Comparison of ENCODE assay signal across 16 mouse cellular contexts in genomic region chr7:34690111-34690510, GRCm38 (mm10). TPM values are rescaled to one million over a fixed set of nuclear protein-coding genes. Genes with fewer than 3 reads are reported as not detected.
DNase-seq lines count a peak whose midpoint lies in the region; ATAC-seq lines count a peak whose summit lies in the region.
"Had no signal": no experiment of that assay in that cellular context is flagged by ENCODE, and none has a peak within 500 bp of the region (broad histone marks: within the 10 kb centered on the region; RNA-seq: fewer than 3 reads in every experiment).

No protein-coding gene starts in this region.

- no peak for DNase-seq in neural tube, embryonic 11.5 days (ENCODE audit: low spot score)
- DNase-seq in neural tube, embryonic 10.5 days (ENCODE audit: extremely low spot score, low spot score), result no peak
- peak; percentile 46 for DNase-seq in hindbrain, embryonic 11.5 days (ENCODE audit: low spot score)
- peak; percentile 76 for DNase-seq in retina, postnatal 1 day
- DNase-seq in adrenal gland, adult 18-20 months (ENCODE audit: low spot score in 2 of 2), result no peak
- no peak for DNase-seq in left cerebral cortex, postnatal 14 days (ENCODE audit: low spot score in 2 of 2)
- no peak for DNase-seq in right cerebral cortex, postnatal 10 days (ENCODE audit: low spot score in 2 of 2)
- DNase-seq: adrenal gland, adult 8-10 months; cerebellum, adult 9-10 months; forebrain, postnatal 0 days; thymus, postnatal 25 days had no signal

- ATAC-seq in neural tube, embryonic 11.5 days (ENCODE audit: insufficient read depth, low FRiP score, low TSS enrichment), result no peak
- ATAC-seq in hindbrain, embryonic 11.5 days (ENCODE audit: low FRiP score), result peak; percentile 44
- ATAC-seq in midbrain, embryonic 13.5 days, result peak; percentile 22; the same call in 1 of the 2 replicates
- ATAC-seq: forebrain, postnatal 0 days; intestine, embryonic 16.5 days had no signal

- H3K27me3 ChIP-seq in neural tube, embryonic 11.5 days (ENCODE audit: control insufficient read depth, insufficient read depth, low read length), result no peaks in the 10 kb centered on the region
- H3K27me3 ChIP-seq in hindbrain, embryonic 11.5 days (ENCODE audit: control insufficient read depth, insufficient read depth, low read length), result no peaks in the 10 kb centered on the region
- no peaks in the 10 kb centered on the region for H3K27me3 ChIP-seq in midbrain, embryonic 13.5 days

- H3K9ac ChIP-seq in neural tube, embryonic 11.5 days (ENCODE audit: low read length), result no peak overlapping the region
- no peak overlapping the region for H3K9ac ChIP-seq in hindbrain, embryonic 11.5 days (ENCODE audit: low read depth, low read length)
- H3K9ac ChIP-seq in midbrain, embryonic 13.5 days (replicated peaks), result 0 out of 2 replicates have a peak overlapping the region, but pooled peaks have one; percentile 4
- H3K9ac ChIP-seq: forebrain, postnatal 0 days; liver, embryonic 14.5 days; lung, embryonic 15.5 days had no signal

- no peak overlapping the region for H3K4me3 ChIP-seq in neural tube, embryonic 11.5 days (ENCODE audit: low read depth, low read length)
- H3K4me3 ChIP-seq in hindbrain, embryonic 11.5 days (ENCODE audit: low read depth, low read length), result no peak overlapping the region
- H3K4me3 ChIP-seq in midbrain, embryonic 13.5 days (replicated peaks), result no peak overlapping the region
- H3K4me3 ChIP-seq: lung, embryonic 15.5 days had no signal

- H3K4me1 ChIP-seq in neural tube, embryonic 11.5 days (ENCODE audit: control insufficient read depth, insufficient read depth, low read length), result peaks cover 11% of the 10 kb centered on the region
- peaks cover 12% of the 10 kb centered on the region; the same call in 1 of the 2 replicates for H3K4me1 ChIP-seq in hindbrain, embryonic 11.5 days (replicated peaks; ENCODE audit: control insufficient read depth, insufficient read depth, low read length)
- H3K4me1 ChIP-seq in midbrain, embryonic 13.5 days (replicated peaks), result peaks cover 86% of the 10 kb centered on the region

- H3K4me2 ChIP-seq in neural tube, embryonic 11.5 days (ENCODE audit: low read depth), result no peak overlapping the region
- no peak overlapping the region for H3K4me2 ChIP-seq in hindbrain, embryonic 11.5 days (replicated peaks; ENCODE audit: low read depth, low read length)
- H3K4me2 ChIP-seq in midbrain, embryonic 13.5 days (replicated peaks), result no peak overlapping the region
- H3K4me2 ChIP-seq: lung, embryonic 15.5 days had no signal

- peak overlapping the region; percentile 51 for H3K27ac ChIP-seq in neural tube, embryonic 11.5 days (ENCODE audit: low read depth, low read length)
- H3K27ac ChIP-seq in hindbrain, embryonic 11.5 days (ENCODE audit: low read depth, low read length), result peak overlapping the region; percentile 62
- peak overlapping the region; percentile 86 for H3K27ac ChIP-seq in midbrain, embryonic 13.5 days
- H3K27ac ChIP-seq: liver, embryonic 14.5 days; lung, embryonic 15.5 days; macrophage had no signal

- H3K9me3 ChIP-seq in neural tube, embryonic 11.5 days (ENCODE audit: control insufficient read depth, low read length), result no peaks in the 10 kb centered on the region
- H3K9me3 ChIP-seq in hindbrain, embryonic 11.5 days (ENCODE audit: control insufficient read depth, low read length), result no peaks in the 10 kb centered on the region
- H3K9me3 ChIP-seq in midbrain, embryonic 13.5 days, result no peaks in the 10 kb centered on the region
- H3K9me3 ChIP-seq: lung, embryonic 15.5 days had no signal

- WGBS in neural tube, embryonic 11.5 days, result 47% methylated on average over 13 of the region's 13 CpGs
- WGBS in hindbrain, embryonic 11.5 days, result 40% methylated on average over 13 of the region's 13 CpGs
- WGBS in midbrain, embryonic 13.5 days, result 29% methylated on average over 13 of the region's 13 CpGs

- no peaks in the 10 kb centered on the region for H3K36me3 ChIP-seq in neural tube, embryonic 11.5 days (ENCODE audit: control insufficient read depth, insufficient read depth, low read length)
- no peaks in the 10 kb centered on the region for H3K36me3 ChIP-seq in hindbrain, embryonic 11.5 days (ENCODE audit: control insufficient read depth, insufficient read depth, low read length)
- H3K36me3 ChIP-seq in midbrain, embryonic 13.5 days, result no peaks in the 10 kb centered on the region
- H3K36me3 ChIP-seq: lung, embryonic 15.5 days had no signal

- intact Hi-C loops in left cerebral cortex, postnatal 14 days (cut with DNase I), result no loop called here

RNA-seq across cellular contexts. Expression of gene Kctd15, which starts 33.6 kb away (rescaled TPM):
- polyA plus RNA-seq in neural tube, embryonic 11.5 days (2014; fragmentation: Nextera tagmentation; extraction: Ambion mirVana), result 19.4 and 22.7 TPM in 2 replicates
- polyA plus RNA-seq in hindbrain, embryonic 11.5 days (2014; fragmentation: Nextera tagmentation; extraction: Ambion mirVana), result 12.2 and 17.0 TPM in 2 replicates
- 35.2 and 42.8 TPM in 2 replicates for polyA plus RNA-seq in midbrain, embryonic 13.5 days (2015; fragmentation: Nextera tagmentation; extraction: Ambion mirVana)
- 1 to 10 TPM; 7.2 to 8.0 TPM for total RNA-seq in adrenal gland, adult 18-20 months (2021)
- 10 to 100 TPM; 16.0 to 16.2 TPM for total RNA-seq in left cerebral cortex, postnatal 14 days (2021)
- polyA plus RNA-seq: macrophage had no signal

Comparison
In these comparisons a context has a peak if more than half of its experiments do, and no peak if none do; other contexts are left out.
1. DNase-seq: peak in hindbrain, embryonic 11.5 days (single experiment) and retina, postnatal 1 day (single experiment); none in neural tube, embryonic 11.5 days (single experiment), neural tube, embryonic 10.5 days (single experiment), adrenal gland, adult 18-20 months (0 of 2), left cerebral cortex, postnatal 14 days (0 of 2) and right cerebral cortex, postnatal 10 days (0 of 2).
2. Peak in every context shown above with its lines, with median percentiles within 50 percentile points of each other: H3K27ac ChIP-seq.